Mouse (Mus musculus) bone marrow macrophage, adult 2 months (primary cell): ENCODE measurements around the gene Podxl2.

Experiments
- CTCF ChIP-seq: IDR thresholded peaks from 2 replicates; pipeline ENCODE4 v1.5.1; 2012; ENCODE audit warnings: low read depth, mild to moderate bottlenecking, low read length, moderate library complexity
- POLR2A ChIP-seq: IDR thresholded peaks from 2 replicates; pipeline ENCODE4 v1.6.1; 2012; ENCODE audit warnings: mild to moderate bottlenecking, low read depth, low read length, borderline replicate concordance

GRCm38 (mm10) chr6:88826545-88826944, 48.3 kb downstream of the Podxl2 start:
- no peak for TF ChIP-seq CTCF
- no peak for TF ChIP-seq POLR2A
